Mouse (Mus musculus) monocyte, adult 2 months (primary cell): ENCODE data around the gene Lzts2.

Experiments
- DNase-seq, 2 experiments: peaks; one replicate each; pipeline ENCODE4 v3.0.0; 2022; ENCODE audit warnings: low spot score in 2 of 2, low read depth in 1 of 2

Gene Lzts2

GRCm38 (mm10) chr19:45048644-45049365 is 34.6 kb downstream of the Lzts2 start:
- no peak for DNase-seq

- DNase-seq, result no peak
These were observed 35.3 kb downstream of the Lzts2 start for GRCm38 (mm10) chr19:45049523-45049922.

- no peak for DNase-seq
These were observed 39.2 kb downstream of the Lzts2 start for GRCm38 (mm10) chr19:45053451-45053850.

- no peak for DNase-seq
These were observed 40.9 kb downstream of the Lzts2 start for GRCm38 (mm10) chr19:45054892-45055690.

GRCm38 (mm10) chr19:45056364-45056763 is 42.1 kb downstream of the Lzts2 start:
- no peak for DNase-seq

GRCm38 (mm10) chr19:45056908-45057698 is 42.9 kb downstream of the Lzts2 start:
- DNase-seq, result no peak

- no peak for DNase-seq
These were observed 43.5 kb downstream of the Lzts2 start for GRCm38 (mm10) chr19:45057724-45058112.

- DNase-seq, result peak; percentile 82 to 85
These were observed 44.1 kb downstream of the Lzts2 start for GRCm38 (mm10) chr19:45058113-45058839.

GRCm38 (mm10) chr19:45058841-45059240 is 44.6 kb downstream of the Lzts2 start:
- DNase-seq, result no peak

- peak in 1 of 2 experiments; percentile 37 for DNase-seq
These were observed 49.5 kb downstream of the Lzts2 start for GRCm38 (mm10) chr19:45063565-45064292.

- no peak for DNase-seq
These were observed 51.0 kb downstream of the Lzts2 start for GRCm38 (mm10) chr19:45065226-45065625.

- no peak for DNase-seq
These were observed 53.0 kb downstream of the Lzts2 start for GRCm38 (mm10) chr19:45067170-45067569.

- no peak for DNase-seq
These were observed 53.7 kb downstream of the Lzts2 start for GRCm38 (mm10) chr19:45067758-45068510.

GRCm38 (mm10) chr19:45073871-45074542 is 59.8 kb downstream of the Lzts2 start:
- DNase-seq, result peak; percentile 52 to 74

GRCm38 (mm10) chr19:45074580-45075322 is 60.5 kb downstream of the Lzts2 start, which contains the start of gene Kazald1:
TSS of gene Kazald1 (plus strand) at chr19:45075241.
- peak; percentile 79 to 91 for DNase-seq

GRCm38 (mm10) chr19:45075323-45076035 is 61.3 kb downstream of the Lzts2 start:
- peak in 1 of 2 experiments; percentile 27 for DNase-seq

- no peak for DNase-seq
These were observed 61.9 kb downstream of the Lzts2 start for GRCm38 (mm10) chr19:45076036-45076575.
